Mouse (Mus musculus) midbrain, embryonic 14.5 days (tissue): ENCODE results near the gene AI593442. TPM values are rescaled to one million over a fixed set of nuclear protein-coding genes. Genes with fewer than 3 reads are reported as not detected.

Experiments
- ATAC-seq: fragments of 200-750 bp; cut with Nextera tagmentation; 2 replicates; pipeline ENCODE4 v1.8.0; 2017; ENCODE audit warnings: moderate number of reproducible peaks, moderate library complexity; ENCODE audit not compliant: low FRiP score, low TSS enrichment
- DNase-seq: peaks from one replicate; pipeline ENCODE4 v3.0.0-alpha.2; 2015
- H3K27ac ChIP-seq: fragments of 300-500 bp; sonication (generic); replicated peaks from 2 replicates; pipeline ENCODE4 v1.5.1; 2014; ENCODE audit warnings: mild to moderate bottlenecking, low read depth, low read length, moderate library complexity
- H3K27me3 ChIP-seq: fragments of 300-500 bp; sonication (generic); 2 replicates; pipeline ENCODE4 v1.6.1; 2014; ENCODE audit warnings: low read length, control low read depth, mixed read lengths; ENCODE audit not compliant: control insufficient read depth, insufficient read depth
- H3K36me3 ChIP-seq: fragments of 300-500 bp; sonication (generic); 2 replicates; pipeline ENCODE4 v1.6.1; 2014; ENCODE audit warnings: low read length, control low read depth; ENCODE audit not compliant: control insufficient read depth, insufficient read depth
- H3K4me1 ChIP-seq: fragments of 300-500 bp; sonication (generic); 2 replicates; pipeline ENCODE4 v1.6.1; 2014; ENCODE audit warnings: mild to moderate bottlenecking, antibody characterized with exemption, low read length, control low read depth; ENCODE audit not compliant: control insufficient read depth, insufficient read depth
- H3K4me2 ChIP-seq: fragments of 300-500 bp; sonication (generic); 2 replicates; pipeline ENCODE4 v1.6.1; 2014; ENCODE audit warnings: mild to moderate bottlenecking, low read length, moderate library complexity
- H3K4me3 ChIP-seq: fragments of 300-500 bp; sonication (generic); replicated peaks from 2 replicates; pipeline ENCODE4 v1.5.1; 2014; ENCODE audit warnings: low read depth, low read length
- H3K9ac ChIP-seq: fragments of 300-500 bp; sonication (generic); replicated peaks from 2 replicates; pipeline ENCODE4 v1.6.1; 2014; ENCODE audit warnings: mild to moderate bottlenecking, low read length, moderate library complexity
- H3K9me3 ChIP-seq: fragments of 300-500 bp; sonication (generic); 2 replicates; pipeline ENCODE4 v1.6.1; 2016; ENCODE audit warnings: low read length, control low read depth, mixed read lengths; ENCODE audit not compliant: control insufficient read depth
- WGBS: fragments of 180-500 bp; shearing (Covaris S2); extraction: QIAGEN DNeasy Blood & Tissue Kit; methylation state at CpG from one replicate; pipeline ENCODE4 v1.1.7; 2014; 5-methylcytosine and 5-hydroxymethylcytosine counted together
- polyA plus RNA-seq: library from polyadenylated mRNA; unstranded; fragments of >200 nt; fragmentation: Nextera tagmentation; extraction: Ambion mirVana; gene quantifications from 2 replicates; pipeline ENCODE4 v1.2.1, GENCODE M21; 2014

Gene AI593442
- 56.1 and 56.7 TPM in 2 replicates for polyA plus RNA-seq

- peaks cover 9% of the 10 kb centered on the region; the same call in 1 of the 2 replicates for H3K27me3 ChIP-seq
- no peaks in the 10 kb centered on the region for H3K36me3 ChIP-seq
- 0% methylated on average over 27 of the region's 27 CpGs for WGBS
- no peaks in the 10 kb centered on the region for H3K9me3 ChIP-seq
- DNase-seq: peak; percentile 84
- peak within 1 kb of the TSS; percentile 85 for H3K9ac ChIP-seq
- H3K4me2 ChIP-seq: peak within 1 kb of the TSS; percentile 95
- peaks cover 14% of the 10 kb centered on the region for H3K4me1 ChIP-seq
- H3K4me3 ChIP-seq: peak within 1 kb of the TSS; percentile 69
- H3K27ac ChIP-seq: peak within 1 kb of the TSS; percentile 80
- peak; percentile 89 for ATAC-seq
These were observed at the start of gene AI593442 for GRCm38 (mm10) chr9:52679362-52679947. Gene AI593442, minus strand, starts transcription at chr9:52679780.

DNA sequence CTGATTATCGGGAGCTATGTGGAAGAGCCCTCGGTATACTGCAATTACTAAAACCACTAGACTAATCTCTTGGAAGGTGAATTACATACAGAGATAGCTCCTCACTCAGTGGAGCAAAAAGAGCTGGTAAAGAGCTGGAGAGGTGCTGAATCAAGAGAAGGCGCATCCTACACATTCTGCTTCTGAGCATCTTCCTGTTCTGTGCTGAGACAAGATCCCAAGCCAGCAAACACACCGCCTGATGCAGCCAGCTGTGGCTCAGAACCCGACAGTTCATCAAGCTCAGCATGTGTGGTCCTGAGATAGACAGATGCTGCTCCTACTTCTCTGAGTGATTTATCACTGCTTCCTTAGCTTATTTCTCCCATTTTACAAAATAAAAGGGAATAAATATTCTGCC is 49.2 kb upstream of the AI593442 start:
- no peak overlapping the region for H3K4me3 ChIP-seq
- ATAC-seq (no peak), DNase-seq (no peak)
- no peak overlapping the region for H3K27ac ChIP-seq
- H3K9me3 ChIP-seq: no peaks in the 10 kb centered on the region
- H3K27me3 ChIP-seq: no peaks in the 10 kb centered on the region
- no peaks in the 10 kb centered on the region for H3K36me3 ChIP-seq
- no peak overlapping the region for H3K9ac ChIP-seq
- 84% methylated on average over 5 of the region's 5 CpGs for WGBS
- H3K4me2 ChIP-seq: no peak overlapping the region
- no peaks in the 10 kb centered on the region for H3K4me1 ChIP-seq

DNA sequence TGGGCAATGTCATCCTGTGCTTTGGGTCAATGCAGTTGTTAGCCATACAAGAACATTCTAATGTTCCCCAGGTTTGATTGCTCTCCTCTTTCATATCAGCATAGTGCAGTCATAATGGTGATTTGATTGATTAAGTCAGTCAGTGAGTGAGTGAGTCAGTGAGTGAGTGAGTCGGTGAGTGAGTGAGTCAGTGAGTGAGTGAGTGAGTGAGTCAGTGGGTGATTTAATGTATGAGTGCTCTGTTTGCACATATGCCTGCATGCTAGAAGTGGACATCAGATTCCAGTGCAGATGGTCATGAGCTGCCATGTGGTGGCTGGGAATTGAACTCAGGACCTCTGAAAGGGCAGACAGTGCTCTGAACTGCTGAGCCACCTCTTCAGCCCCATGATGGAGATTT is 43.0 kb upstream of the AI593442 start:
- no peaks in the 10 kb centered on the region for H3K27me3 ChIP-seq
- H3K9me3 ChIP-seq: no peaks in the 10 kb centered on the region
- ATAC-seq: no peak
- no peak overlapping the region for H3K4me2 ChIP-seq
- WGBS: 97% methylated on average over 1 of the region's 1 CpGs
- H3K27ac ChIP-seq: no peak overlapping the region
- no peak overlapping the region for H3K4me3 ChIP-seq
- H3K4me1 ChIP-seq: peaks cover 4% of the 10 kb centered on the region; the same call in 1 of the 2 replicates
- H3K36me3 ChIP-seq: no peaks in the 10 kb centered on the region
- H3K9ac ChIP-seq: no peak overlapping the region
- DNase-seq: no peak

DNA sequence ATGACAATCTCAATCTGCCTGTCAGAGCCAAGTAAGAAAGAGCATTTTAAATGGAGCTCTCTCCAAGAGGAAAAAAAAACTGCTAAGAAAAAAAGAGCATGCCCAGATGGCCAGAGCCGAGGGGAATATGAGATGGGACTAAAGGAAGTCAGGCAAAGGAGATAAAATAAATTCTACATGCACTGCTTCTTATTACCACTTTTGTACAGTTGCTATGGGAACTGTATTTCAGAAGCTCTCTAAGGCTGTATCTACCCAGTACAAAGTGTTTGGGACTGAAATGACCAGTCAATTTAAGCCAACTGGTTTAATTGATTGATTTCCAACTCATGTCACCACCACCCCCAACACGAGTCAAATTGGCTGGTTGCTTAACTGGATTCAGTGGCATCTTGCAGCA is 40.0 kb upstream of the AI593442 start:
- no peak for ATAC-seq
- WGBS: 49% methylated on average over 2 of the region's 2 CpGs
- Histone ChIP-seq H3K36me3 (no peaks in the 10 kb centered on the region), H3K4me3 (no peak overlapping the region), H3K4me2 (no peak overlapping the region), H3K9me3 (no peaks in the 10 kb centered on the region), H3K27me3 (no peaks in the 10 kb centered on the region), H3K9ac (no peak overlapping the region), H3K4me1 (peaks cover 4% of the 10 kb centered on the region; the same call in 1 of the 2 replicates), H3K27ac (no peak overlapping the region; the same call in 1 of the 2 replicates)
- peak; percentile 23 for DNase-seq

- no peak for ATAC-seq
- 60% methylated on average over 5 of the region's 5 CpGs for WGBS
These were observed 456 bp upstream of the AI593442 start for GRCm38 (mm10) chr9:52680036-52680435.

GRCm38 (mm10) chr9:52678839-52679215 is 753 bp downstream of the AI593442 start:
- Histone ChIP-seq H3K27me3 (peaks cover 9% of the 10 kb centered on the region; the same call in 1 of the 2 replicates), H3K9me3 (no peaks in the 10 kb centered on the region), H3K27ac (peak overlapping the region; percentile 80), H3K4me1 (peaks cover 14% of the 10 kb centered on the region), H3K9ac (peak overlapping the region; percentile 85), H3K4me2 (peak overlapping the region; percentile 95), H3K36me3 (no peaks in the 10 kb centered on the region), H3K4me3 (peak overlapping the region; percentile 69)
- no peak for DNase-seq
- peak; percentile 33; the same call in 1 of the 2 replicates for ATAC-seq
- 1% methylated on average over 10 of the region's 10 CpGs for WGBS

More at GRCm38 (mm10) chr9:52680036-52680435, 456 bp upstream of the AI593442 start:
- no peaks in the 10 kb centered on the region for H3K36me3 ChIP-seq
- no peak for DNase-seq
- H3K4me2 ChIP-seq: peak overlapping the region; percentile 95
- peak overlapping the region; percentile 85 for H3K9ac ChIP-seq
- peak overlapping the region; percentile 69 for H3K4me3 ChIP-seq
- peak overlapping the region; percentile 80 for H3K27ac ChIP-seq
- H3K9me3 ChIP-seq: no peaks in the 10 kb centered on the region
- peaks cover 14% of the 10 kb centered on the region for H3K4me1 ChIP-seq
- peaks cover 9% of the 10 kb centered on the region; the same call in 1 of the 2 replicates for H3K27me3 ChIP-seq

DNA sequence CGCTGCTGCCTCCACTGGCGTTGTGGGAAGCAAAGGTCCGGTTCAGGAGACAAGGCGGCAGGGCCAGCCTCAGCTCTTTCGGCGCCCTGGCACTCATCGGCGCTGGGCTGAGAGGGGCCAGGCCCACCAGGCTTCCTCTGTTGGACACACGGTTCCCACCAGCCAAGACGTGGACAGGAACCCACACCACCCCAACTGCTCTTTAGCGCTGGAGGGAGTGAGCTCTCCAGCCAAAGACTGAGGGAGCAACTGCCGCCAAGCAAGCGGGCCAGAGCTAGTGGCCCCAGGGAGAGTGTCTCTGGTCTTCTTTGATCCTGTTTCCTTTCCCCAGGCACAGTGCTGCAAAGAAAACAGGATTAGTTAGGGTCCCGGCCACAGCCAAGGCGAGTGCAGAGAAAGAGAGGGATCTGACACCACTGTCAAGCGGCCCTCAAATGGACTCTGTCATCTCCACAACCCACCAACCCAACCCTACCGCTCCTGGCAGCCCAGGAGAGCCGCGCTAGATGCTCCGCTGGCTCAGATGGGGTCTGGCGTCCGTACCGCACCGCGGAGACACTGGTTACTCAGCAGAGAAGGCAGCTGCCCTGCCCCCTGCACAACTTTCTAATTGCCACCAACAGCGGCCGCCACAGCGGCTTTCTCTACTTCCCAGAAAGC is 1.3 kb downstream of the AI593442 start:
- ATAC-seq: peak; percentile 47; the same call in 1 of the 2 replicates
- Histone ChIP-seq H3K4me1 (peaks cover 14% of the 10 kb centered on the region), H3K9ac (peak overlapping the region; percentile 85), H3K36me3 (no peaks in the 10 kb centered on the region), H3K9me3 (no peaks in the 10 kb centered on the region), H3K4me3 (peak overlapping the region; percentile 69), H3K27ac (peak overlapping the region; percentile 80), H3K4me2 (peak overlapping the region; percentile 95), H3K27me3 (peaks cover 9% of the 10 kb centered on the region; the same call in 1 of the 2 replicates)
- DNase-seq: peak; percentile 66
- under 1% methylated on average over 28 of the region's 28 CpGs for WGBS

- 16% methylated on average over 4 of the region's 4 CpGs for WGBS
- Histone ChIP-seq H3K9me3 (no peaks in the 10 kb centered on the region), H3K36me3 (no peaks in the 10 kb centered on the region), H3K27ac (no peak overlapping the region), H3K9ac (no peak overlapping the region), H3K4me2 (peak overlapping the region; percentile 95), H3K4me3 (peak overlapping the region; percentile 69), H3K27me3 (peaks cover 9% of the 10 kb centered on the region; the same call in 1 of the 2 replicates), H3K4me1 (peaks cover 14% of the 10 kb centered on the region)
- DNase-seq: peak; percentile 36
- no peak for ATAC-seq
These were observed 3.0 kb downstream of the AI593442 start for GRCm38 (mm10) chr9:52676587-52676986.
